Mouse (Mus musculus) midbrain, postnatal 0 days (tissue): ENCODE measurements at regions not wholly inside any gene's neighbourhood (a gene's known extent, or its start where the extent isn't known, plus 50 kb on each side); places are given as distances from the start of the nearest gene placed in this dataset.
A peak's percentile ranks its signal among the peaks of the same experiment; 100 is the strongest.

Experiments
- ATAC-seq: fragments of 200-750 bp; cut with Nextera tagmentation; 2 replicates; pipeline ENCODE4 v1.8.0; 2017; ENCODE audit warnings: moderate number of reproducible peaks, mild to moderate bottlenecking, moderate TSS enrichment, moderate library complexity; ENCODE audit not compliant: low FRiP score
- DNase-seq: peaks from one replicate; pipeline ENCODE4 v3.0.0-alpha.2; 2015; ENCODE audit warnings: low spot score
- H3K27ac ChIP-seq: fragments of 300-500 bp; sonication (generic); 2 replicates; pipeline ENCODE4 v1.5.1; 2014; ENCODE audit warnings: low read depth, mild to moderate bottlenecking, low read length, mixed read lengths
- H3K27me3 ChIP-seq: fragments of 300-500 bp; sonication (generic); 2 replicates; pipeline ENCODE4 v1.6.1; 2014; ENCODE audit warnings: low read length, control low read depth, mixed read lengths; ENCODE audit not compliant: insufficient read depth
- H3K36me3 ChIP-seq: fragments of 300-500 bp; sonication (generic); 2 replicates; pipeline ENCODE4 v1.6.1; 2014; ENCODE audit warnings: low read length, control low read depth, mixed read lengths; ENCODE audit not compliant: insufficient read depth
- H3K4me1 ChIP-seq: fragments of 300-500 bp; sonication (generic); 2 replicates; pipeline ENCODE4 v1.6.1; 2014; ENCODE audit warnings: mild to moderate bottlenecking, control low read depth, antibody characterized with exemption, low read length, mixed read lengths; ENCODE audit not compliant: insufficient read depth
- H3K4me2 ChIP-seq: fragments of 300-500 bp; sonication (generic); 2 replicates; pipeline ENCODE4 v1.6.1; 2014; ENCODE audit warnings: low read depth, mild to moderate bottlenecking, low read length, mixed read lengths; ENCODE audit not compliant: poor library complexity, severe bottlenecking
- H3K4me3 ChIP-seq: fragments of 300-500 bp; sonication (generic); 2 replicates; pipeline ENCODE4 v1.5.1; 2014; ENCODE audit warnings: low read depth, mild to moderate bottlenecking, low read length, moderate library complexity
- H3K9ac ChIP-seq: fragments of 300-500 bp; sonication (generic); replicated peaks from 2 replicates; pipeline ENCODE4 v1.6.1; 2014; ENCODE audit warnings: mild to moderate bottlenecking, low read length, moderate library complexity, mixed read lengths; ENCODE audit not compliant: poor library complexity, severe bottlenecking
- H3K9me3 ChIP-seq: fragments of 300-500 bp; sonication (generic); 2 replicates; pipeline ENCODE4 v1.6.1; 2016; ENCODE audit warnings: low read length, control low read depth
- CTCF ChIP-seq: IDR thresholded peaks from 2 replicates; pipeline ENCODE4 v1.5.1; 2016; ENCODE audit warnings: antibody characterized with exemption, mild to moderate bottlenecking
- whole genome bisulfite sequencing: fragments of 180-500 bp; shearing (Covaris S2); extraction: QIAGEN DNeasy Blood & Tissue Kit; methylation state at CpG from one replicate; pipeline ENCODE4 v1.1.7; 2014; 5-methylcytosine and 5-hydroxymethylcytosine counted together

DNA sequence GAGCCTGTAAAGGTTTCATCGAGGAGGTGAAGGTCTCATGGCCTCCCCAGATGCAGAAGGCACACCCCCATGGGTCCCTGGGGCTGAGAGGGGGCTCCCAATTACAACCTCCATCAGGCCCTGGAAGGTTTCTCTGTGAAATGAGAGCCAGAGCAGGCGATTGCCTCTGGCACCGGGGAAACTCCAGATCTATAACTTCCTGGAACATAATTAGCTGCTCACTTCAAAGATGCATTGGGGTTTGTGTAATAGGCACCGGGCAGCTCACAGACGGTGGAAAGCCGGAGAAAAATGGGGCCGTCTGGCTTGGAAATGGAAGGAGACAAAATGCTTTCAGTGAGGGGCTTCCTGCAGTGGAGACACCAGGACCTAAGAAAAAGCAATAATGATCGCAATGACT is 151.2 kb upstream of the Mvb12b start:
- no peak for TF ChIP-seq CTCF
- ATAC-seq (no peak), DNase-seq (no peak)
- no peaks in the 10 kb centered on the region for H3K9me3 ChIP-seq
- H3K4me2 ChIP-seq = no peak overlapping the region
- no peaks in the 10 kb centered on the region for H3K36me3 ChIP-seq
- no peak overlapping the region for H3K9ac ChIP-seq
- no peak overlapping the region for H3K27ac ChIP-seq
- 37% methylated on average over 8 of the region's 8 CpGs for WGBS
- no peaks in the 10 kb centered on the region; the same call in 1 of the 2 replicates for H3K4me1 ChIP-seq
- no peak overlapping the region for H3K4me3 ChIP-seq
- no peaks in the 10 kb centered on the region for H3K27me3 ChIP-seq

GRCm38 (mm10) chr2:34033212-34033611 is 145.5 kb upstream of the Mvb12b start:
- ATAC-seq (peak; percentile 8; the same call in 1 of the 2 replicates), DNase-seq (no peak)
- peak overlapping the region; percentile 47 for H3K27ac ChIP-seq
- no peak overlapping the region for H3K9ac ChIP-seq
- peak; percentile 33 for TF ChIP-seq CTCF
- H3K36me3 ChIP-seq = no peaks in the 10 kb centered on the region
- no peak overlapping the region for H3K4me2 ChIP-seq
- WGBS = 21% methylated on average over 11 of the region's 11 CpGs
- H3K27me3 ChIP-seq = no peaks in the 10 kb centered on the region
- peaks cover 12% of the 10 kb centered on the region for H3K4me1 ChIP-seq
- H3K4me3 ChIP-seq = no peak overlapping the region
- H3K9me3 ChIP-seq = no peaks in the 10 kb centered on the region

DNA sequence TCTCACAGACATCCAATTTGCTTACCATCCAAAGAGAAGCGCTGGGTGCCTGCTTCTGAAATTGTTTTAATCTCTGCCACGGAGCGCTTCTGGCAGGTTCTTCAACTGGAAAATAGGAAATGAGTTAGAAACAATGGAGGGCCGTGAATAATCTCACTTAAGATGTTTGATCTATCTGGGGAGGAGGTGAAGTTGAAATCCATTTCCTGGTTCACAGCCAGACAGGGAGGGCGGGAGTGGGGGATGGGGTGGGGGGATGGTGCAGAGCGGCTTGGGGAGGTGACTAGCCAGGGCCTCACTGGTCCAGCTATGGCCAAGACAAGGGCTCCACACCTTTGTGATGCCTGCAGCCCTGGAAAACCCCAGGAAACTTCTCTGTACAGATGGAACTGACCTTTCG is 143.7 kb upstream of the Mvb12b start:
- Histone ChIP-seq H3K27me3 (no peaks in the 10 kb centered on the region), H3K9ac (no peak overlapping the region), H3K36me3 (no peaks in the 10 kb centered on the region), H3K27ac (peak overlapping the region; percentile 43; the same call in 1 of the 2 replicates), H3K4me2 (0 out of 2 replicates have a peak overlapping the region, but pooled peaks have one; percentile 6), H3K4me3 (no peak overlapping the region), H3K9me3 (no peaks in the 10 kb centered on the region), H3K4me1 (peaks cover 18% of the 10 kb centered on the region)
- WGBS = 18% methylated on average over 7 of the region's 7 CpGs
- ATAC-seq = no peak
- no peak for DNase-seq
- no peak for TF ChIP-seq CTCF

DNA sequence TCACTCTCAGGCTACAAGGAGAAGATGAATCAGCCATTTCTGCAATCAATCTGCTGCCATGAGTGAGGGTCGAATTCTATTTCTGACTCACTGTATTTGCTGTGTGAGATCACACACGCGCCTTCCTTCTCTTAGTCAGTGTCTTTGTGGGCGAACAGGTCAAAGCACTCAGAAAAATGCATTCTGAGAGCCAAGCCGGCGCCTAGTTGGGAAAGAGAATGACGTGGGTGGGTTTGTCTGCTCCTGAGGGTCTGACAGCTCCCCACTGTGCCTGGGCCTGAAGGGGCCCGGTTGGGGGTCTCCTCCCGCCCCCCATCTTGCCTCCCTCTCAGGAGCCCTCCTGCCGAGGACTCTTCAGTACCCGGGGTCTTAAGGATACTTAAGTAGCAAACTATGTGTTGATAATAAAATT is 143.3 kb upstream of the Mvb12b start:
- Histone ChIP-seq H3K4me1 (peaks cover 18% of the 10 kb centered on the region), H3K4me2 (0 out of 2 replicates have a peak overlapping the region, but pooled peaks have one; percentile 6), H3K4me3 (no peak overlapping the region), H3K27me3 (no peaks in the 10 kb centered on the region), H3K36me3 (no peaks in the 10 kb centered on the region), H3K27ac (peak overlapping the region; percentile 43; the same call in 1 of the 2 replicates), H3K9me3 (no peaks in the 10 kb centered on the region), H3K9ac (no peak overlapping the region)
- DNase-seq (no peak), ATAC-seq (no peak)
- no peak for TF ChIP-seq CTCF
- WGBS = 10% methylated on average over 11 of the region's 11 CpGs

DNA sequence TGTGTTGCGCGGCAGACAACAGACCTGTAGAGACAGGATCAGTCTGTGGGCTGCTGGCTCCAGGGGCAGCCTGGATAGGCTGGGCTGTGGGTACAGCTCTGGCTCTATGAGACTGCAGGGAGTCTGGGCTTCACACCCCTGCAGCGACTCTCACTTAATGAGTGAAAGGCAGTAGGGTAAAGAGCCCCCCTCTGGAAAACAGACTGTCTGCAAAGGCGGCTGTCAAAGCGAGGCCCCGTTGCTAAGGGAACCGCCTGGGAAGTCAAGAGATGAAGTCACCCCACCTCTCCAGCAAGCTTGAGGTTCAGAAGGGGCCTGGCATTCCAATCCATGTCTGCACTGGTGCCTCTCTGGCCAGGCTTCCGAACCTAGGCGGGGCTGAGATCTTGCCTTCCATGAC is 139.7 kb upstream of the Mvb12b start:
- ATAC-seq = peak; percentile 77
- Histone ChIP-seq H3K27me3 (no peaks in the 10 kb centered on the region), H3K36me3 (no peaks in the 10 kb centered on the region), H3K9me3 (no peaks in the 10 kb centered on the region), H3K4me3 (no peak overlapping the region), H3K27ac (peak overlapping the region; percentile 28), H3K4me2 (no peak overlapping the region), H3K9ac (no peak overlapping the region), H3K4me1 (peaks cover 18% of the 10 kb centered on the region)
- TF ChIP-seq CTCF = no peak
- DNase-seq = peak; percentile 57
- WGBS = 16% methylated on average over 9 of the region's 9 CpGs

GRCm38 (mm10) chr2:34026566-34027360 is 139.0 kb upstream of the Mvb12b start:
- no peak overlapping the region for H3K4me3 ChIP-seq
- H3K9ac ChIP-seq = no peak overlapping the region
- H3K27ac ChIP-seq = peak overlapping the region; percentile 28

More at GRCm38 (mm10) chr2:34026566-34027360, 139.0 kb upstream of the Mvb12b start:
- no peaks in the 10 kb centered on the region for H3K36me3 ChIP-seq
- ATAC-seq (peak; percentile 28; the same call in 1 of the 2 replicates), DNase-seq (no peak)
- H3K9me3 ChIP-seq = no peaks in the 10 kb centered on the region
- H3K4me2 ChIP-seq = no peak overlapping the region
- 79% methylated on average over 16 of the region's 16 CpGs for WGBS
- TF ChIP-seq CTCF = peak; percentile 50
- H3K27me3 ChIP-seq = no peaks in the 10 kb centered on the region
- peaks cover 17% of the 10 kb centered on the region for H3K4me1 ChIP-seq
